Mouse (Mus musculus) limb, embryonic 12.5 days (tissue): ENCODE results near the gene Pla2g12b. TPM values are rescaled to one million over a fixed set of nuclear protein-coding genes. Genes with fewer than 3 reads are reported as not detected.

Source experiments
- ATAC-seq: fragments of 200-750 bp; cut with Nextera tagmentation; 2 replicates; pipeline ENCODE4 v1.8.0; 2017; ENCODE audit warnings: low read depth, moderate TSS enrichment; ENCODE audit not compliant: insufficient number of reproducible peaks, insufficient read depth, low FRiP score, low TSS enrichment
- H3K27ac ChIP-seq: fragments of 300-500 bp; sonication (generic); 2 replicates; pipeline ENCODE4 v1.5.1; 2016; ENCODE audit warnings: mild to moderate bottlenecking, moderate library complexity
- H3K27me3 ChIP-seq: fragments of 300-500 bp; sonication (generic); 2 replicates; pipeline ENCODE4 v1.6.1; 2016; ENCODE audit warnings: mild to moderate bottlenecking, moderate library complexity
- H3K36me3 ChIP-seq: fragments of 300-500 bp; sonication (generic); 2 replicates; pipeline ENCODE4 v1.6.1; 2016; ENCODE audit warnings: mild to moderate bottlenecking, moderate library complexity
- H3K4me1 ChIP-seq: fragments of 300-500 bp; sonication (generic); replicated peaks from 2 replicates; pipeline ENCODE4 v1.6.1; 2016
- H3K4me2 ChIP-seq: fragments of 300-500 bp; sonication (generic); 2 replicates; pipeline ENCODE4 v1.6.1; 2016; ENCODE audit warnings: mild to moderate bottlenecking, moderate library complexity
- H3K4me3 ChIP-seq: fragments of 300-500 bp; sonication (generic); replicated peaks from 2 replicates; pipeline ENCODE4 v1.5.1; 2016; ENCODE audit warnings: mild to moderate bottlenecking
- H3K9ac ChIP-seq: fragments of 300-500 bp; sonication (generic); replicated peaks from 2 replicates; pipeline ENCODE4 v1.6.1; 2016; ENCODE audit warnings: mild to moderate bottlenecking, moderate library complexity
- H3K9me3 ChIP-seq: fragments of 300-500 bp; sonication (generic); 2 replicates; pipeline ENCODE4 v1.6.1; 2016; ENCODE audit warnings: mild to moderate bottlenecking, moderate library complexity
- WGBS: fragments of 180-500 bp; shearing (Covaris S2); methylation state at CpG from one replicate; pipeline ENCODE4 v1.1.7; 2016; 5-methylcytosine and 5-hydroxymethylcytosine counted together
- polyA plus RNA-seq: library from polyadenylated mRNA; unstranded; fragments of >200 nt; fragmentation: Nextera tagmentation; extraction: Ambion mirVana; gene quantifications from 2 replicates; pipeline ENCODE4 v1.2.1, GENCODE M21; 2016

Pla2g12b gene
- polyA plus RNA-seq, 1 experiment from 2014 or later = not detected

DNA sequence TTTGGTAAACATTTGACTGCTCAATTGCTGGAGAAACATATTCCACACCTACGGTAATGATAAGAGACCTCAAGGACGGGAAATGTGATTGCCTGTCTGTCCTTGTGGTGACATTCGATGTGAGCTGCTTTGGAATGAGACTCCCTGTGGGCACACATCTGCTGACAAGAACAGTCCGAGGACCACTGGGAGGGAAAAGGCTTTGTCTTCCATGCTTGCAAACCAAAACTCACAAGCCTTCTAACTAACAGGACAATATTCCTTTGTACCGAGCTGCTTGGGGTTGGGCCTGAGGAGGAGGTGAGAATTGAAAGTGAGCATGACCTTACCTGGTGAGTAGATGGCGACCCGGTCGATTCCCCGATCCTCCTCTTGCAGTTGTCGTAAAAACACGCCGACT lies 63.8 kb downstream of the Pla2g12b start:
- Histone ChIP-seq H3K4me1 (peaks cover 18% of the 10 kb centered on the region), H3K36me3 (peaks cover 17% of the 10 kb centered on the region; the same call in 1 of the 2 replicates), H3K27ac (no peak overlapping the region), H3K4me2 (no peak overlapping the region), H3K9me3 (no peaks in the 10 kb centered on the region), H3K9ac (no peak overlapping the region), H3K4me3 (no peak overlapping the region), H3K27me3 (no peaks in the 10 kb centered on the region)
- WGBS = 88% methylated on average over 12 of the region's 12 CpGs
- ATAC-seq = no peak

DNA sequence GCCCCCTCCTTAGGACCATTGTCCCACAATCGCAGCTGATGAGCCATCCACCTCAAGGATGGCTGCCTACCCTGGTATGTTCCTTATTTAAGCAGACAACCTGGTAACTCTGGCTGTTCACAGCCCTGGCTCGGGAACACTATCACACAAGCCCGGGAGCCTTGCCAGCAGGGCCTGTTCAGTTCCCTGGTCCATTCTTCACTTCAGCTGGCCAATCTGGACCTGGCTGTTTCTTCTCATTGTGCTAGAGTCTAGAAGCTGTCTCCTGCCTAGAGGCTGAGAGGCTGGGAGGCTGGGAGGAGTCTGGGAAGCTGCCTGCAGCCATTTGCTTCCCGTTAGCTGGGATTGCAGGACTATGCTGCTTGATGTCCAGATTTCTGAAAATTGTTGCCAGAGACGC lies 67.0 kb downstream of the Pla2g12b start:
- Histone ChIP-seq H3K9me3 (no peaks in the 10 kb centered on the region), H3K9ac (no peak overlapping the region), H3K4me3 (no peak overlapping the region), H3K27ac (no peak overlapping the region; the same call in 1 of the 2 replicates), H3K4me2 (no peak overlapping the region), H3K27me3 (no peaks in the 10 kb centered on the region), H3K4me1 (peaks cover 17% of the 10 kb centered on the region), H3K36me3 (peaks cover 6% of the 10 kb centered on the region; the same call in 1 of the 2 replicates)
- ATAC-seq = no peak
- WGBS = 64% methylated on average over 5 of the region's 5 CpGs

Other genes starting within 250 kb of the Pla2g12b start
- 42.3 and 45.0 TPM in 2 replicates for gene Sept10, start 181.8 kb upstream of the Pla2g12b start, polyA plus RNA-seq
- gene Sowahc, start 181.7 kb upstream of the Pla2g12b start, polyA plus RNA-seq = 14.4 and 15.9 TPM in 2 replicates
- gene P4ha1, start 80.4 kb upstream of the Pla2g12b start, polyA plus RNA-seq = 65.0 and 73.1 TPM in 2 replicates
- gene Gm10273, start 8.0 kb upstream of the Pla2g12b start, polyA plus RNA-seq = not detected in 2 replicates
- gene Oit3, start 38.1 kb downstream of the Pla2g12b start, polyA plus RNA-seq = 0.95 and 1.5 TPM in 2 replicates
- not detected in 2 replicates for gene Gm10322, start 212.4 kb downstream of the Pla2g12b start, polyA plus RNA-seq
- 45.3 and 48.4 TPM in 2 replicates for gene Mcu, start 213.0 kb downstream of the Pla2g12b start, polyA plus RNA-seq